Mouse (Mus musculus) hematopoietic stem cell, adult 5-6 weeks (primary cell): ENCODE data around the gene Etv6. TPM values are rescaled to one million over a fixed set of nuclear protein-coding genes. Genes with fewer than 3 reads are reported as not detected.
A peak's percentile ranks its signal among the peaks of the same experiment; 100 is the strongest.

Experiments used
- ATAC-seq, 2 experiments: fragments of 125-278 bp in 1 of 2; replicated peaks in 1 of 2; 2 replicates each; pipeline ENCODE4 v1.8.0; 2016 to 2017; ENCODE audit warnings: inconsistent platforms in 2 of 2, mild to moderate bottlenecking in 2 of 2, moderate number of reproducible peaks in 2 of 2, low read depth in 1 of 2, moderate TSS enrichment in 1 of 2; ENCODE audit not compliant: low FRiP score in 2 of 2, poor library complexity in 2 of 2, severe bottlenecking in 2 of 2, insufficient read depth in 1 of 2, low TSS enrichment in 1 of 2
- total RNA-seq: library from RNA; stranded (forward); fragments of 172-1452, 232-1000 nt; gene quantifications from 2 replicates; pipeline ENCODE4 v1.2.3, GENCODE M21; 2017

The Etv6 gene
- total RNA-seq, 1 experiment from 2014 or later = 139 TPM

DNA sequence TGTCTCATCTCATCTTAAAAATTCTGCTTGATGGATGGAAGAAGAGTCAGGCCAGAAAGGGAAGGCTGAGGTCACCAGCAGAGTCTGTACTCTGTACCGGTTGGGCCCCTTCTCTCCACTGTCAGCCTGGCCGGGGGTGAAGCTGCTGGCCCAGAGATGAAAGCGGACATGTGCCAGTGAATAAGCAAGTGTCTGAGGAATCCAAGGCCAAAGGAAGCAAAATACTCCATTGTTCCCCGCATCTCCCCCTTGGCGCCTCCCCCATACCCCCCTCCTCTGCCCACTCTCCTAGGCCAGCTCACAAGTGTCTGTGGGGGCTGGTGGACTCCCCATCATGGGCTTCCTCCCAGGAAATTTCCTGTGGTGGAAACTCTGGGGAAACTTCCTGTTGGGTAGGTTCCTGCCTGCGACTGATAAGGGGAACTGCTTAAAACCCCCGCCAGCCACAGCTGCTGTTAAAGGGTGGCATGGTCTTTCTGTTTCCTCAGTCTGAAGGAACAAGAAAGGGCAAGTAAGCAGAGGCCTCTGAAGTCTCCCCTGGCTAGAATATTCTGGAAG is 154.2 kb downstream of the Etv6 start:
- ATAC-seq = peak; percentile 71 to 78

DNA sequence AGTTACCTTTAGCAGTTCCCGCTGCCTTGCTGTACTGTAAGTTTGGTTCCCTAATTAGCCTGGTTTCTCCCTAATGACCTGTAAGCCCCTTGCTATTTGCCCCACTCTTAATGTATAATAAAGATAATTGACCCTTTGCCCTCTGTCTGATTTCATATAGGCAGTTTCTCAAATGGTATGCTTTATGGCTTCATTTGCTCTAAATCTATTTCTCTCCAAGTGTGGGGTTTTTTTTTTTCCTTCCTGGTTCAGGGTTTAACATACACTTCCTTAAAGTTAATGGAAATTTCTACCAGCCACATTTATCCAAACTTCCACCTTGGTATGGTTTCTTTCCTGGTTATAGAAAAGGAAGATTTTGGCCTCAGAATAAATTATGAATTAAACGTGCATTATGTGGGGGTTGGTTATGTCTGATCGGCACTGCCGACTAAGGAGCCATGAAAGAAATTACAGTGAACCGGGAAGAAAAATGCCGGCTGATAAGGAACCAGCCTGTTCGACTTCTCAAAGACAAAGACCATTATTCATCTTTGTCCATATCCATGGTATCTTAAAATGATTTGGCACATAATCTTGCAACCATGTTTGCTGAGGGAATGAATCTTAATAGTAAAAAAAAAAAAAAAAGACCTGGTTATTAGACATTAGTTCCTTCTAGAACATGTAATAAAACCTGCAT is 155.2 kb downstream of the Etv6 start:
- ATAC-seq = no peak

DNA sequence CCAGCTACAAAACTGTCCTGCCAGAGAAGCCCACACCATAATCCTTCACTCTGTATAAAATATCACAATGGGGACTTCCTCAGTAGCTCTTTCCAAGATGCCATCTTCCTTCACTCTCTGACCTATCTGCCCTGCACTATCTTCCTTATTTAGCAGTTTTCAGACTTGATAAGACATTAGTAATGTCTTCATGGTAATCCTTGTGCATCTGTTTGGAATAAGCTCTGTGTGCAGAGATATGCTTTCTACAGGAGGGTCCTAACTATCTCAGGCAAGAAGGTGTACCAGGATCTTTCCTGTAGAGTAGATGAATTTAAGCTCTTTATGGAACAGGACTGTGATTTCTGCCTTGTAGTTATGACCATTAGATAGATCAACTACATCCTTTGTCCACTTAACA is 157.2 kb downstream of the Etv6 start:
- no peak for ATAC-seq

DNA sequence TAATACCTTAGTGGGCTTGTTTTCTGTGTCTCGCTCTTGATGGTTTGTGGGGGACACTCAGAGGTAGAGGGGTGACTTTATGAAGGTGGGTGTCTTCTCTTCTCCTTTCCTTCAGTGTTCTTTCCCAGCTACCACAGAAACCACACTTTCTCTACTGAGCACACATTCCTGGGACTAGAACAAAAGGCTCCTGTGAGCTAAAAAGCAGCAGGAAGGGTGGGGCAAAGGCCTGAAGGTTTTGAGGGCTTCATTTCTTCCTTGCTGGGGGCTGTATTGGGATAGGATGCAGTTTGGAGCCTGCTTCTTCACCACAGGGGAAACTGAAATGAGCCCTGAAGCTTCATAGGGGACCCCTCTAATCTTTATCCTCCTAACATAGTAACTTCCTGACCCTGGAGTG is 164.4 kb downstream of the Etv6 start:
- no peak for ATAC-seq

DNA sequence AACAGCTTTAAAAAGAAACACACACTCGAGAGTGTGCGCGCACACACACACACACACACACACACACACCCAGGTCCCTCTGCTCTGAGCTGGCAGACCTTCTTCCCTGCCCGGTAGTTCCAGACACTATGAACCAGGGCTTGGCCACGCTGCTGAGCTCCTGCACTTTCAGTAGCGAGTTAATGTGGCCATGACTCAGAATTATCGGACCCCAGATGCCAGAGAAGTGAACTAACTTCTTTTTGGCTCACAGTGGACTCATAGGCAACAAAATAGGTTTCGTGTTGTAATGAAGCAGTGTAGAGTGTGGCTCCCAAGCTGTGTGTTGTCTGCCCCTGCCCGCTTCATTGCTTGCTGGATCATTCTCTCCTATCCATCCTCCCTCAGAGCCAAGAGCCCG is 165.1 kb downstream of the Etv6 start:
- ATAC-seq = no peak

DNA sequence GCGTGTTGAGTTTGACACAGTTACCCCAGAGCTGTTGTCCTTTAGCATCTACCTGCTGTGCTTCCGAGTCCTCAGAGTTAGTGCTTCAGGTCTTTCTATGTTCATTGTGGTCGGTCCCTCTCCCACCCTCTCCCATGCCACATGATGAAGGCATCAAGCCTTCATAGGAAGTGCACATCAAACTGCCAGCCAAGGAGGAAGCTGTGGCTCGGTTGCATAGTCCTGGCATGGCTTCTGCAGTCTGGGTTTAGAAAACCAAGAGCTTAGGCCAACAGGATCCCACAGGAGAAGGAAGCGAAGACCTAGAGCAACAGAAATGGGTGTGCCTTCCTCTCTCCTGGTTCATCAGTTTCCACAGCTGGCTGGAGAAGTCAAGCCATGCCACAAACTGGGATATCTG is 166.7 kb downstream of the Etv6 start:
- peak; percentile 81 to 83 for ATAC-seq

DNA sequence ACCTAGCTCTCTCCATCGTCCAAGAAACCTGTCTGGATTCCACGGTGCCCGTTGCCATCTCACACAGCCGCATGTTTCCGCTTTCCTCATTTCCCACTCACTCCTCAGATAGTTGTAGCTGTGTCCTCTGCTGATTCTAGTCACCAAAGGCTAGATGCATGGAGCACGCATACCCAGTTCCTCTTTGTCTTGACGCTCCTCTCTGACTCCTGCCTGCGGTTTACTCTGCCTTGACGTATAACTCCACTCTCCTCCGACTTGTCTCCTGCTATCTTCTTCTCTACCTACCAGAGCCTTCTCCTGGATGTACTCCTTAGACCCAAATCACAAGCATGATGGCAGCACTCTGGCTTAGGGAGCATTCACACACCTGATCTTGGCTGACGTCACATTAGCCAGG is 169.7 kb downstream of the Etv6 start:
- no peak for ATAC-seq

DNA sequence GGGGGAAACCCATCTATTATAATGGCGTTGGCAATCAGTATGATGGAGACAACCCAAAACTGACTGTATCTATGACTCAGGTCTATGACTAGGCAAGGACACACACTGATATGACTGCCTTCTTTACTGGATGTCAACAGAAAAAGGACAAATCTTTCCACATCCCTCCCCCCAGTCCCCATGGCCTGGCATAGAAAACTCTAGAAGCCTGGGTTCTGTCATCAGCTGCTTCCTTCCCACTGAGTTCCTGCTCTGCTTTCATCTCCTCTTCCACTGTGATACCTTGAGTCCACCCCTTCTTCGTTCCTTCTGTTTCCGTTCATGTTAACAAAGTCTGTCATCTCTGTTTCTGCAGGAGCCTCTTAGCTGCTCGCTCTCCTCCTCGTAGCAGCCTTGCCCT is 170.2 kb downstream of the Etv6 start:
- ATAC-seq = no peak

DNA sequence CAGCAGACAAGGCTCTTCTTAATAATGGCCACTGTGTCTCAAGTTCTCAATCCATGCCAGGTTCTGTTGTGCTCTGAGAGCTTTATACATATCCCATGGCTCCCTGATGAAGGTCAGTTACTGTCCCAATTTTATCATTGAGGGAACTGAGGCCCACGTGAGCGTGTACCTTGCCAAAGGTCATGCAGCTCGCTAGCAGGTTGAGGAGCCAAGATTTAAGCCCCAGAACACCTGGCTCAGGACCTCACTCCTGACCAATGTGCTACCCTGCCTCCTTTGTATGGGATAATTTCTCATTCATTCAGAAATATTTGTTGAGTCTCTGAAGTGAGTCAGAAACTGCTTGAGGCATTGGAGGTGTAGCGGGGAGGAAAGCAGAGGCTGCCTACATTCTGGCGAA is 170.8 kb downstream of the Etv6 start:
- no peak for ATAC-seq

DNA sequence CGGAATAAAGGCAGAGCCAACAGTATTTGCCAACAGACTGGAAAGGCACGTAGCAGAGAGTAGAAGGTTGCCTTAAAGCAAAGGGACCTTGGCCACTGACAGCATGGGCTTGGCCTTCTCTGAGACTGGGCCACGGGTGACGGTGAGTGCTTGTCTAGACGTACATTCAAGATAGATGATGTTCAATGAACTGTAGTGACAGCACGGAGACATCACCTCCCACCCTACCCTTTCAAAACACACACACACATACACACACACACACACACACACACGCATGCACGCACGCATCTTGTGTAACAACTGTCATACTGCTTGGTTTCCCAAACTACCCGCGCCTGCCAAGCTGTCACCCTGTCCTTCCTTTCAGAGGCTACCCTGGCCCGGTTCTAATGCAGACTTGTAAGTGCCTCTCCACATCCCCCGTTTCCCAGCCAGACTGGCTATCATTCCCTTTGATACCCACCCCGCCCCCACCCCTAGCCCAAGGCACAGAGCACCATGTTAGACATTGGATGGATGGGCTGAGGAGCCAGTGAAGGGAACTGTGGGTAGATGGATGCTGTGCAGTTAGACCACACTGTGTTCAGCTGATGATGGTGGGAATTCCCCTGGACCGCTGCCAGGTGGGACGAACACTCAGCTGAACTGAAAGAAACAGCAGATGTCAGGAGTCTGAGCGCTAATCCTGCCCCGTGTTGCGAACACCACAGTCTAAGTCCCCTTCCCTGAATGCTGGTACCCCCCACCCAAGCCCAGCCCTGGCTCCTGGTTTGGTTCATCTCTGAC is 172.1 kb downstream of the Etv6 start:
- ATAC-seq = peak in 1 of 2 experiments; percentile 5; a peak in 1 of 4 replicates

DNA sequence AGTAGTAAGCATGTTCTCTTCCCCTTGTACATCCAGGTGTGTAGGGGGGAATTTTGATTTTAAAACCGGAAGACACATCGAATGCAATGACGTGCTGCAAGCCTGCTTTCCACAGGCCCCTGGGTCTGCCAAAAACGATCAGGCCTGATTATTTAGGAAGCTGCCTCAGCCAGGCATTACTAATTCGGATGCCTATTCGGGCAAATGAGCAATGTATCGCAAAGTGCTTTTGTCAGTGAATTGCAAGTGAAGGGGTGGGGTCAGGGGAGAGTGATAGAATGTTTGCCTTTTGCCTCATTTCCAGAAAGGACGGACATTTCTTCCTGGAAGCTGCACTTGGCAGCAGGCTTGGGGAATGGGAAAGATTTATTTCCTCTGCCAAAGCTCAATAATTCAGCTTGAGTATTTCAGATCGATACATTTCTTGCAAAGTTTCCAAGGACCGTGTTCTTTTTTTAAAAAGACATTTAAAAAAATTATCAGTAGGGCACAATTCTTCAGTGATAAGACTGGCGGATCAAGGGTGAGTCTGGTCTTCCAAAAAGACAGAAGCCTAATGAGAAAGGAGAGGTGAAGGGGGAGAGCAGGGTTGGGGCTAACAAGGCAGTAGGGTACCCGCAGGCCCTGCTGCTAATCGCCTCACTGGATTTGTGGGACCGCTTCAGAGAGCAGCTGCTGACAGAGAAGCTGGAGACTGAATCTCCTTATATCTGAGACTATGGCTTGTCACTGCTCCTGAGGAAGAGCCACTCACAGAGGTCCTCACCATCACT is 172.9 kb downstream of the Etv6 start:
- ATAC-seq = no peak

DNA sequence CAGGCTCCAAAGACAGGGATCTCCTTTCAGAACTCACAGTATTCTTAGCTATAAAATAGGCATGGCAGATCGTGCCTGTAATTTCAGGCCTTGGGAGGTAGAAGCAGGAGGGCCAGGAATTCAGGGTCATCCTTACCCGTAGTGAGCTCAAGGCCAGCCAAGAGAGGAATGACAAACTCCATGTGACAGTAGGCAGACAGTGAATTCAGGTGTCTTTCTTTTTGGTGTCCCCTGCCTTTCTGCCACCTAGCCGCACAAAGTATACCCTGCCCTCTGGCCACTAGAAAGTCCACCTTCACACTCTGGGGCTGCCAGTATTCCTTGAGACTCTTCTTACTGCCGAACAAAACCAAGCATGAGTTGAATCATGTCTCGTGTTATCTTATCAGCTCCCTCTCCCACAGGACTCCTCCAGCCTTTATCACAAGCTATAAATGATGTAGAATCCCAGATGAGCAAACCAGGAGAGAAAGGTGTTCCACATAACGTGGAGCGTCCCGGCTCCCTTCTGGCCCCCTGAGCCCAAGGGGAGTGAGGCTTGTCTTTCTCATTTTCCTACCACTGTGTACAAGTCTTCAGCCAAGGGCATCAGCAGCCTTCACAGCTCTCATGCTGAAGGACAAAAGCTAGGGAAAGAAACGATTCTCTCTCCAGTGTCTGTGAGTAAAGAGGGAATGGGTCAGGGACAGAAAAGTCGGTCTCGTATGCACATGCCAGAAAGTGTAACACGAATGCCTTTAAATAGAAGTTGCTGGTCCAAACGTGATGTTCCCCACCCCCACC is 175.4 kb downstream of the Etv6 start:
- ATAC-seq = no peak

DNA sequence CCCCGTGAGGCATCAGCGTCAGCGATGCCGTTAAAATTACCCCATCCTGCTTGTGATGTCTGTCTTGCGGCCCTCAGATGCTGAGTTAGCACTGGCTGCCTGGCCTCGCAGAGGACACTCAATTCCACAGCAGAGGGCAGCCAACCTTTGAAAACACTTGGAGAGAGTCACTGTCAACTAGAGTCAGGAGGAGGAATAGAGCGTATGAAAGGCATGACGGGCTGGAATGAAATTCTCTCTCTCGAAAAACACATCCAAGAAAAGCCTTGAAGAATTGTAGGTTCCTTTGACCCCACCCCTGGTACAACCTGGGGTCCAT is 175.9 kb downstream of the Etv6 start:
- no peak for ATAC-seq

DNA sequence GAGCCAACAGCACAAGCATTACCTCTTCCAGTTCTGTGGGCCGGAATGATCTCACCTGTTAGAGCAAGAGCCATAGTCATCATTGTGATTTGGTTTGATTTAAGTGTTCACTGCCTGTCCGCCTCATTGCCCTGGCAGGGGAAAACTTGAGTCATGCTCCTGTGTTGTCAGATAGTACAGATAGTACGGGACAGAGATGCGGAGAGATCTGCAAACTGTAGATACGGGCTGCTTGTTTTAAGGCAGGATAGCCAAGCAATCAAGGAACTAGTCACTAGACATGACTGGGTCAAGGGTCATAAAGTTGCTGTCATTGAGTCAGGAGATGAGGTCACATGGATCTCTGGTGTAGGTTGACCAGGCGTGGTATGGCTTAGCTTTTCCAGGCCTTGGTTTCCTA is 182.2 kb downstream of the Etv6 start:
- no peak for ATAC-seq

DNA sequence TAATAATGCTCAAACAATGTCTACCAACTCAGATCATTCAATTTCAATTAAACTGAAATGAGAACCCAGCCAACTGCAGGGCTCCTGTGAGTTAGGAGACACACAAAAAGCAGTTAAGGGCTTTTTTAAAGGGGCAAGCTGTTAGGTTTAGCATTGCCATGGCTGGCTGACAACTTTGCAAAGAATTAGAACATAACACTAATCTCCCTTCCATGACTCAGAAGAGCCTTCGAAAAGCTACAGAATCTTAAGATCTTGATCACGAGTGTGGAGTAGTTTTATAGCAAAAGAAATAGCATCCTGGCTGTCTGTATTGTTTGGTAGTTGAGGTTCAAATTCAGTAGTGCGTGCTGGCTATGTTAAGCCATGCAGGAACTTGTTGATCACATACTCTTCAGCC is 182.9 kb downstream of the Etv6 start:
- ATAC-seq = no peak

DNA sequence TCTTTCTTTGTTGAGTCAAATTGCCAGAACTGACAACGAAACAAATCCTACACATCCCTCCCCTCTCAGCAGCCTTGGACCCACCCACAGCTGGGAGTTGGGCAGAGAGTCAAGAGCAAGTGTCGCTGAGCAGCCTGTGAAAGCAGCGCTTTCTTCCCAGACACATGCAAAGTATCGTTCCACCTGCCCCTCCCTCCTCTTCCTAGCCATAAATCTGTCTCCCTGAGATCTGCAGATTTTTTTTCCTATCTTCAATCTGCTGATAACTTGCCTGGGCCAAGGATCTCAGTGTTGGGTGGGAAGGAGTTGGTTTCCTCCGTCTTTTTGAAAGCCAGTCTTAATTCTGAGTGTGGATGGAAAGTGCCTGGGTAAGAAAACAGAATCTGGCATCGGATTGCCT is 183.9 kb downstream of the Etv6 start:
- no peak for ATAC-seq

DNA sequence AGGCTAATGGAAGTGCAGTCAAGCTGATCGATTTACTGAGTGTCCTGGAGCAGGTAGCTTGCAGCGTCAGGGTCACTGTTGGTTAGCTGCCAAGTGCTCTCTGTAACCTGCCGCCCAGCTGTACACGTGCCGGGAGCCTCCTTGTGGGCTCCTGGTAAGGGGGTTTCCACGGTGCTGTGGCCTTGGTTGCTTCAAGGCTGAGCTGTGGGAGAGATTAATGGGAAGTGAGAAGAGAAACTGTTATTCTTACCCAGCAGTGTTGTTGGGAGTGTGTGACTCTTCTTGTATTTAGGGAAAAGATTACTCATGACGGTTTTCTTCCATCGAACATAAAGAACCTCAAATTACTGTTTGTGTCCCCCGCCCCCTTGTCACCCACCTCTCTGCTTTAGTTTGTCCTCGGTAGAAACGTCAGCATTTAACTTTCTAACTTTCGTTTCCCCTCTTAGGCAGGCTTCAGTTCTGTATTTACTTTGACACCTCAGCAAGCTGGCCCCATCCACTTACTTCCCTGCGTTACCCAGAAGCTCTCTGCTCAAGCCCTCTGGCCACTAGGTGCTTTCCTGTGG is 184.8 kb downstream of the Etv6 start:
- peak; percentile 67 to 86 for ATAC-seq
